Mouse (Mus musculus) hindbrain, embryonic 15.5 days (tissue): ENCODE results near the gene Pde1c. TPM values are rescaled to one million over a fixed set of nuclear protein-coding genes. Genes with fewer than 3 reads are reported as not detected.

Source experiments
- ATAC-seq: fragments of 200-750 bp; cut with Nextera tagmentation; 2 replicates; pipeline ENCODE4 v1.8.0; 2017; ENCODE audit warnings: low read depth, moderate number of reproducible peaks, moderate TSS enrichment; ENCODE audit not compliant: low FRiP score
- H3K27ac ChIP-seq: fragments of 300-500 bp; sonication (generic); replicated peaks from 2 replicates; pipeline ENCODE4 v1.5.1; 2015; ENCODE audit warnings: mild to moderate bottlenecking, inconsistent platforms
- H3K27me3 ChIP-seq: fragments of 300-500 bp; sonication (generic); 2 replicates; pipeline ENCODE4 v1.6.1; 2015; ENCODE audit warnings: control low read depth, inconsistent platforms
- H3K36me3 ChIP-seq: fragments of 300-500 bp; sonication (generic); 2 replicates; pipeline ENCODE4 v1.6.1; 2015; ENCODE audit warnings: control low read depth, inconsistent platforms
- H3K4me1 ChIP-seq: fragments of 300-500 bp; sonication (generic); replicated peaks from 2 replicates; pipeline ENCODE4 v1.6.1; 2015; ENCODE audit warnings: control low read depth, inconsistent platforms
- H3K4me2 ChIP-seq: fragments of 300-500 bp; sonication (generic); 2 replicates; pipeline ENCODE4 v1.6.1; 2015; ENCODE audit warnings: moderate library complexity, mild to moderate bottlenecking, inconsistent platforms
- H3K4me3 ChIP-seq: fragments of 300-500 bp; sonication (generic); 2 replicates; pipeline ENCODE4 v1.5.1; 2015; ENCODE audit warnings: mild to moderate bottlenecking, inconsistent platforms
- H3K9ac ChIP-seq: fragments of 300-500 bp; sonication (generic); 2 replicates; pipeline ENCODE4 v1.6.1; 2015; ENCODE audit warnings: inconsistent platforms
- H3K9me3 ChIP-seq: fragments of 300-500 bp; sonication (generic); 2 replicates; pipeline ENCODE4 v1.6.1; 2016; ENCODE audit warnings: control low read depth, inconsistent platforms
- WGBS: fragments of 180-500 bp; shearing (Covaris S2); methylation state at CpG from one replicate; pipeline ENCODE4 v1.1.7; 2015; 5-methylcytosine and 5-hydroxymethylcytosine counted together
- polyA plus RNA-seq: library from polyadenylated mRNA; unstranded; fragments of >200 nt; fragmentation: Nextera tagmentation; extraction: Ambion mirVana; gene quantifications from 2 replicates; pipeline ENCODE4 v1.2.1, GENCODE M21; 2015

Gene Pde1c
- polyA plus RNA-seq, 1 experiment from 2014 or later = 23.7 TPM

- H3K4me1 ChIP-seq = no peaks in the 10 kb centered on the region
- 84% methylated on average over 2 of the region's 2 CpGs for WGBS
- H3K4me3 ChIP-seq = no peak overlapping the region
- ATAC-seq = no peak
- H3K4me2 ChIP-seq = no peak overlapping the region
- no peaks in the 10 kb centered on the region for H3K27me3 ChIP-seq
- H3K9me3 ChIP-seq = no peaks in the 10 kb centered on the region
- H3K27ac ChIP-seq = no peak overlapping the region
- H3K9ac ChIP-seq = no peak overlapping the region
- no peaks in the 10 kb centered on the region for H3K36me3 ChIP-seq
Observed at GRCm38 (mm10) chr6:56172172-56172571, 396.7 kb downstream of the Pde1c start.

GRCm38 (mm10) chr6:56168736-56169135 is 400.2 kb downstream of the Pde1c start:
- Histone ChIP-seq H3K4me2 (no peak overlapping the region), H3K4me1 (no peaks in the 10 kb centered on the region), H3K36me3 (no peaks in the 10 kb centered on the region), H3K9me3 (no peaks in the 10 kb centered on the region), H3K27me3 (no peaks in the 10 kb centered on the region), H3K4me3 (no peak overlapping the region), H3K27ac (no peak overlapping the region), H3K9ac (no peak overlapping the region)
- no peak for ATAC-seq
- 83% methylated on average over 2 of the region's 2 CpGs for WGBS

DNA sequence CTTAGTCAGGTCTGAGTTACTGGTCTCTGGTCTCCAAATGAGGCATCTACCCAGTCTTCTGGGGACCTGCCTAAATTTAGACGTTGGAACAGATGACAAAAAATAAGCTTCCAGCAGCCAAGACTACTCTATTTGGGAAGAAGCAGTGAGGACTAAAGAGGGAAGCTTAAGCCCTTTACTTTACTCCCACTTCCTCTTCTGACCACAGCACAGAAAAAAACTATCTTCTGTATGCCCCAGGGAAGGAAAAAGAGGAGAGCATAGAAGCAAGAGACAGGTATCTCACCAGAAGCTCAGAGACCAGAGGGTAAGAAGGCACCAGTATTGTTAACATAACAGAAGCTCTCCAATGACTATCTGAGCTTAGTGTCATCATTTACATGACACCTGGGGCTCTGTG is 410.7 kb downstream of the Pde1c start:
- no peaks in the 10 kb centered on the region for H3K27me3 ChIP-seq
- H3K9me3 ChIP-seq = no peaks in the 10 kb centered on the region
- WGBS = 86% methylated on average over 1 of the region's 1 CpGs
- H3K4me2 ChIP-seq = no peak overlapping the region
- H3K9ac ChIP-seq = no peak overlapping the region
- no peak for ATAC-seq
- no peak overlapping the region for H3K27ac ChIP-seq
- H3K4me3 ChIP-seq = no peak overlapping the region
- H3K4me1 ChIP-seq = no peaks in the 10 kb centered on the region
- no peaks in the 10 kb centered on the region for H3K36me3 ChIP-seq

DNA sequence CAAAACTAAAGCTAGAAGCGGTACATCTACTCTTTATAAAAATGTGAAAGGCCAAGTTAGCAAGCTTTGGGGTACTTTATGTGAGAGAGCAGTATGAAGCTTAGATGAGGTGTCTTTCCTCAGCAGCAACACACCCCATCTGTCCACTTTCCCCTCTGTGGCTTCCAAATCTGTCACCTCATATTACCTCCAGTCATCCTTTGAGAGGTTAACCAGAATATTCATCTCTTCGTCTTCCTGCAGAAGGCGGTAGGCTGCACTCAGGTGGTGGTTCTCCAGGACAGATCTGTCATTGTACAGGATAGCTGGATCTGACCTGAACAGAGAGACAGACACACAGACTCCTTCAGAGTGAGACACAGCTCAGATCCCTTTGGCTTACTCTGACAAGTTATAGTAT is 412.1 kb downstream of the Pde1c start:
- H3K4me2 ChIP-seq = no peak overlapping the region

DNA sequence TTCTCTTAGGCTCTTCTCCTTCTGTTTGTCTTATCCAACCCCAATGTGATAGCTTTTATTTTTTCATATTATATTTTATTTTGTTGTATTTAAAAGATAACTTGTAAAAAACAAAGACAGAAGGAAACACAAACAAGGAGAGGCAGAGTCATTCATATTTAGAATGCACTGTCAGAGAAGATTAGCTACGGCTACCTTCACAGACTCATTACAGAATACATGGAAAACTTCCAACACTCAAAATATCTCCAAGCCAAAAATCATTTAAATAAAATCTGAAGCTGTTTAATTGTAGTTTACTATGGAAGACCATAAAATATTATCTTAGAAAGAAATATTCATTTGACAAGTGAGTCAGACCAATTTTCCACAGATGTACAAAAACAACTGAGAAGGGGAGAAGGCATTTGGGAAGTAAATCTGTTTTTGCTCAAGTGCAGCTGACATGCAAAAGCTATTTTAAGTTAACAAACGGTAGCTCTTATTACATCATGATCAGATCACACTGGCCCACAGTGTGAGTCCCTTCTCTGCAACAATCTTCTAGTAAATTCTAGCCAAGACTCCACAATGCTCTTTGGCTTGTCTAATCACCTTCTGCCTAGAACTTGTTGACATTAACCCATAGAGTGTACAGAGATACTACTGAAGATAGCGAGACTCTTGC is 438.3 kb downstream of the Pde1c start:
- Histone ChIP-seq H3K4me3 (no peak overlapping the region), H3K36me3 (no peaks in the 10 kb centered on the region), H3K27me3 (no peaks in the 10 kb centered on the region), H3K9me3 (no peaks in the 10 kb centered on the region), H3K4me1 (no peaks in the 10 kb centered on the region), H3K4me2 (no peak overlapping the region), H3K27ac (no peak overlapping the region), H3K9ac (no peak overlapping the region)
- WGBS = 77% methylated on average over 3 of the region's 3 CpGs
- ATAC-seq = no peak

More for the DNA sequence above, 412.1 kb downstream of the Pde1c start:
- 91% methylated on average over 3 of the region's 3 CpGs for WGBS
- Histone ChIP-seq H3K36me3 (no peaks in the 10 kb centered on the region), H3K9me3 (no peaks in the 10 kb centered on the region), H3K27ac (no peak overlapping the region), H3K4me3 (no peak overlapping the region), H3K27me3 (no peaks in the 10 kb centered on the region), H3K9ac (no peak overlapping the region), H3K4me1 (no peaks in the 10 kb centered on the region)
- ATAC-seq = no peak

DNA sequence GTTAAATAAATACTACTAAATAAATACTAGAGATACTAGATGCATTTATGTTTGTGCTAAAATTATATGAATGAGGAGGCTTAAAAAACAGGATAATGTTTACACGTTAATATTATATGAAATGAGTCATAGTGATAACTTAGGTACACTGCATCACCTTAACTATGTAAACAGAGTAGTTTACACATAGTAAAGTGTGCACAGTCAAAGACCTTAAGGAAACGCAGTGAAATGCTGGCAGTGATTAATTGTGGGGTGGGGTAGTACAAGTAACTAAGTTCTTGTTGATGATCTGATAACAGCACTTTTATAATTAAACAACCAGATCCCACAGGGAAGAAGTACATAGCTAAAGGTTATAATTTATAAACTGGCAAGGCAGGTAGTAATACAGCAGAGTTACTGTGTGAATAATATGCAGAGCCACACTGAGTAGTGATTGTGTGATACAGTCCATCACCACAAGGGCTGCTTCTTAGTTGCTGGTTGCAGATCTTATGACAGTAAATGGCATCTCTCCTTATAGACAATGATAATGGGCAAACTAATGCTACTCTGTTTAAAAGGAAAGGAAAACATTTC is 469.3 kb downstream of the Pde1c start:
- Histone ChIP-seq H3K9ac (no peak overlapping the region), H3K27ac (no peak overlapping the region), H3K9me3 (peaks cover 5% of the 10 kb centered on the region; the same call in 1 of the 2 replicates), H3K4me3 (no peak overlapping the region), H3K36me3 (no peaks in the 10 kb centered on the region), H3K27me3 (no peaks in the 10 kb centered on the region), H3K4me2 (no peak overlapping the region), H3K4me1 (no peaks in the 10 kb centered on the region)
- 92% methylated on average over 2 of the region's 2 CpGs for WGBS
- no peak for ATAC-seq

DNA sequence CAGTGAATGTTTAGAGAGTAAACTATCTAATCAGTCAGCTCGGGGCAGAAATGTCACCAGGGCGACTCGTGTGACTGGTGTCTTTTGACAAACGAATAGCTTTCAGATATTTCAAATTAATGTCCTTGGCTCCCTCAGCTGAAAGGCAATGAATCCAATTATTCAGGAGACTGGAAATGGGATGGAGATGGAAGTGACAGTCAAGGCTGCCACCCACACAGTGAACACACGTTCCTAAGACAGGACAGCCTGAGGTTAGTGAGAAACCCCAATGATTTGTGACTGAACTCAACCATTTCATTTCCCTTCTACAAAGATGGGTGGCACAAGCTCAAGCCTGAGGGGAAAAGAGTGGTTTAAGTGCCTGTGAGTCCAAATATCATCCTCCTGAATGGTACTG is 470.5 kb downstream of the Pde1c start:
- no peak overlapping the region for H3K4me3 ChIP-seq
- peaks cover 5% of the 10 kb centered on the region; the same call in 1 of the 2 replicates for H3K9me3 ChIP-seq
- no peak overlapping the region for H3K27ac ChIP-seq
- WGBS = 44% methylated on average over 5 of the region's 5 CpGs
- peak; percentile 42; the same call in 1 of the 2 replicates for ATAC-seq
- H3K27me3 ChIP-seq = no peaks in the 10 kb centered on the region
- H3K4me2 ChIP-seq = no peak overlapping the region
- no peaks in the 10 kb centered on the region for H3K4me1 ChIP-seq
- H3K36me3 ChIP-seq = no peaks in the 10 kb centered on the region
- no peak overlapping the region for H3K9ac ChIP-seq

DNA sequence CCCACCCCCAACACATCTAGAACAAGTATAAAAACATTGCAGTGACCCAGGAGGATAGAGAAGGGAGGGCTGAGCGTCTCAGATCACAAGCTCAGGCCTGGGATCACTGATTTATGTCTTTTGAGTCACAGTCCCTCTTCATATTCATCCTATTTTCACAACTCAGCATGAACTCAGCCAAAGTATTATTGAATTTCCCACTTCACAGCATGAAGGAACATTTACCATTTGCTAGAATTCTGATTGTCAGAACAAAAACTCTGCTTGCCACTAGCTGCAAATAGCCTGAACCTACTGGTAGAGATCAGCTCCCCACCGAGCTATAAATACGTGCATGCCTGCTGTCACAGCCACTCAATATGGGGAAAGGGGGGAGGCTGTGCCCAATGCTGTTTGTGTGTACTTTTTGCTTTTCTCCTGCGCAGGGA is 492.5 kb downstream of the Pde1c start:
- WGBS = 19% methylated on average over 4 of the region's 4 CpGs
- H3K36me3 ChIP-seq = no peaks in the 10 kb centered on the region
- no peak overlapping the region for H3K4me2 ChIP-seq

GRCm38 (mm10) chr6:56068516-56068915 is 500.4 kb downstream of the Pde1c start:
- no peaks in the 10 kb centered on the region for H3K36me3 ChIP-seq
- H3K9me3 ChIP-seq = no peaks in the 10 kb centered on the region
- no peak overlapping the region for H3K27ac ChIP-seq
- no peaks in the 10 kb centered on the region for H3K4me1 ChIP-seq
- ATAC-seq = no peak
- H3K4me3 ChIP-seq = no peak overlapping the region
- H3K9ac ChIP-seq = no peak overlapping the region
- no peak overlapping the region for H3K4me2 ChIP-seq
- no peaks in the 10 kb centered on the region for H3K27me3 ChIP-seq

More for the DNA sequence above, 492.5 kb downstream of the Pde1c start:
- Histone ChIP-seq H3K4me3 (no peak overlapping the region), H3K9me3 (no peaks in the 10 kb centered on the region), H3K27me3 (no peaks in the 10 kb centered on the region), H3K9ac (no peak overlapping the region), H3K4me1 (no peaks in the 10 kb centered on the region), H3K27ac (no peak overlapping the region)
- peak; percentile 68; the same call in 1 of the 2 replicates for ATAC-seq

- Histone ChIP-seq H3K4me2 (no peak overlapping the region), H3K4me1 (no peaks in the 10 kb centered on the region), H3K27me3 (no peaks in the 10 kb centered on the region), H3K9ac (no peak overlapping the region), H3K9me3 (no peaks in the 10 kb centered on the region), H3K4me3 (no peak overlapping the region), H3K36me3 (no peaks in the 10 kb centered on the region), H3K27ac (no peak overlapping the region)
- WGBS = 46% methylated on average over 5 of the region's 5 CpGs
- ATAC-seq = peak; percentile 92
Observed at GRCm38 (mm10) chr6:56066632-56067282, 502.1 kb downstream of the Pde1c start.

- Histone ChIP-seq H3K9ac (no peak overlapping the region), H3K27ac (no peak overlapping the region), H3K4me2 (no peak overlapping the region), H3K4me3 (no peak overlapping the region), H3K36me3 (no peaks in the 10 kb centered on the region), H3K9me3 (no peaks in the 10 kb centered on the region), H3K4me1 (no peaks in the 10 kb centered on the region), H3K27me3 (no peaks in the 10 kb centered on the region)
- ATAC-seq = no peak
Observed at GRCm38 (mm10) chr6:56063736-56064135, 505.2 kb downstream of the Pde1c start.

DNA sequence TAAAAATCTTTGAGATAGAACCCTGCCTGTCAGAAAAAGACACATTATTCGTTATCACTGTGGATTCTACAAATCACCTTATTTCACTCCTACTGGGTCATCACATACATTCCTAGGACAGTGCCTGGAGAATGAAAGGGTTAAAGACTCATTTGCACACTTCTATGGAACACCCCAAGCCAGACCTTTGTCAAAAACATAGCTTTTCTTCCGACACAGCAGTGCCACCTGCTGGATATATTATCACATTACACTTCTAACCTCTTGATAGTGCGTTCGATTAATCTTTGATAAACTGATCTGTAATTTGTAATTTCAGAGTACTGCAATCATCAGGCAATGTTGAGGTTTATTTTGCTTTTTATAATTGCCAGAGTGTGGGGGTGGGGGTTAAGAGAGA is 519.8 kb downstream of the Pde1c start:
- 31% methylated on average over 4 of the region's 4 CpGs for WGBS
- Histone ChIP-seq H3K9ac (no peak overlapping the region), H3K9me3 (no peaks in the 10 kb centered on the region), H3K4me2 (no peak overlapping the region), H3K27me3 (no peaks in the 10 kb centered on the region), H3K4me3 (no peak overlapping the region), H3K36me3 (no peaks in the 10 kb centered on the region), H3K27ac (no peak overlapping the region), H3K4me1 (no peaks in the 10 kb centered on the region)
- peak; percentile 77; the same call in 1 of the 2 replicates for ATAC-seq
